Mouse (Mus musculus): Measurements from ENCODE around the gene Slc2a6.

DNA sequence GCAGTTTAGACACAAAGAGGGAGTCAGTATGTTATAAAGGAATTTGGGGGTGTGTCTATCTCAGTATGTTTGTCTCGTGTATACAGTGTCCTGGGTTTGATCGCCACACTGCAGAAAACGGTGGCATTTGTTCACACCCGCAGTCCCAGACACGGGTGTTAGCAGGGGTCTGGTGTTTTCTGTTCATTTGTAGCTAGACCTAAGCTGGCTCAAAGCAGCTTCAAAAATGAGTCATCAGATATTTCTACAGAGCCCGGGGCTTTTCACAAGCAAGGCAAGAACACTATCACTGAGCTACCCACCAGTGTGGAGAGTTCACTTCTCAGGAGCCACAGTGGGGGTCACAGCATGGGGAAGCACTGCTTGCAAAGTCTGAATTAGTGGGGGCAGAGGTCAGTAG lies 21.6 kb upstream of the Slc2a6 start:
- TF ChIP-seq CTCF (IDR thresholded peaks at IDR 0.05; ENCODE audit: borderline replicate concordance, insufficient read depth, low read depth, low read length) (no peak), POLR2A (IDR thresholded peaks at IDR 0.05; ENCODE audit: borderline replicate concordance, insufficient read depth, low read length) (no peak)
